Mouse (Mus musculus) liver, adult 2 months (tissue): ENCODE measurements around the gene Psrc1.

Experiments
- CTCF ChIP-seq: fragments of 200-500 bp; IDR thresholded peaks from 2 replicates; pipeline ENCODE4 v1.5.1; 2011; ENCODE audit warnings: low read depth, low read length, control low read depth
- POLR2A ChIP-seq: fragments of 200-500 bp; IDR thresholded peaks from 2 replicates; pipeline ENCODE4 v1.6.1; 2011; ENCODE audit warnings: low read length, control low read depth; ENCODE audit not compliant: insufficient read depth; ENCODE audit errors: extremely low read depth

GRCm38 (mm10) chr3:108336878-108337277 is 46.8 kb upstream of the Psrc1 start:
- TF ChIP-seq CTCF = no peak
- no peak for TF ChIP-seq POLR2A
